Mouse (Mus musculus) midbrain, embryonic 14.5 days (tissue): ENCODE measurements at regions not wholly inside any gene's neighbourhood (a gene's known extent, or its start where the extent isn't known, plus 50 kb on each side); places are given as distances from the start of the nearest gene placed in this dataset.

ENCODE experiments used
- ATAC-seq: fragments of 200-750 bp; cut with Nextera tagmentation; 2 replicates; pipeline ENCODE4 v1.8.0; 2017; ENCODE audit warnings: moderate number of reproducible peaks, moderate library complexity; ENCODE audit not compliant: low FRiP score, low TSS enrichment
- DNase-seq: peaks from one replicate; pipeline ENCODE4 v3.0.0-alpha.2; 2015
- H3K27ac ChIP-seq: fragments of 300-500 bp; sonication (generic); replicated peaks from 2 replicates; pipeline ENCODE4 v1.5.1; 2014; ENCODE audit warnings: mild to moderate bottlenecking, low read depth, low read length, moderate library complexity
- H3K27me3 ChIP-seq: fragments of 300-500 bp; sonication (generic); 2 replicates; pipeline ENCODE4 v1.6.1; 2014; ENCODE audit warnings: low read length, control low read depth, mixed read lengths; ENCODE audit not compliant: control insufficient read depth, insufficient read depth
- H3K36me3 ChIP-seq: fragments of 300-500 bp; sonication (generic); 2 replicates; pipeline ENCODE4 v1.6.1; 2014; ENCODE audit warnings: low read length, control low read depth; ENCODE audit not compliant: control insufficient read depth, insufficient read depth
- H3K4me1 ChIP-seq: fragments of 300-500 bp; sonication (generic); 2 replicates; pipeline ENCODE4 v1.6.1; 2014; ENCODE audit warnings: mild to moderate bottlenecking, antibody characterized with exemption, low read length, control low read depth; ENCODE audit not compliant: control insufficient read depth, insufficient read depth
- H3K4me2 ChIP-seq: fragments of 300-500 bp; sonication (generic); 2 replicates; pipeline ENCODE4 v1.6.1; 2014; ENCODE audit warnings: mild to moderate bottlenecking, low read length, moderate library complexity
- H3K4me3 ChIP-seq: fragments of 300-500 bp; sonication (generic); replicated peaks from 2 replicates; pipeline ENCODE4 v1.5.1; 2014; ENCODE audit warnings: low read depth, low read length
- H3K9ac ChIP-seq: fragments of 300-500 bp; sonication (generic); replicated peaks from 2 replicates; pipeline ENCODE4 v1.6.1; 2014; ENCODE audit warnings: mild to moderate bottlenecking, low read length, moderate library complexity
- H3K9me3 ChIP-seq: fragments of 300-500 bp; sonication (generic); 2 replicates; pipeline ENCODE4 v1.6.1; 2016; ENCODE audit warnings: low read length, control low read depth, mixed read lengths; ENCODE audit not compliant: control insufficient read depth
- WGBS: fragments of 180-500 bp; shearing (Covaris S2); extraction: QIAGEN DNeasy Blood & Tissue Kit; methylation state at CpG from one replicate; pipeline ENCODE4 v1.1.7; 2014; 5-methylcytosine and 5-hydroxymethylcytosine counted together

- no peak overlapping the region for H3K9ac ChIP-seq
- no peaks in the 10 kb centered on the region for H3K36me3 ChIP-seq
- ATAC-seq (no peak), DNase-seq (no peak)
- no peaks in the 10 kb centered on the region for H3K4me1 ChIP-seq
- H3K27me3 ChIP-seq = no peaks in the 10 kb centered on the region
- WGBS = 77% methylated on average over 4 of the region's 4 CpGs
- no peak overlapping the region for H3K4me2 ChIP-seq
- no peaks in the 10 kb centered on the region for H3K9me3 ChIP-seq
- no peak overlapping the region for H3K4me3 ChIP-seq
- no peak overlapping the region for H3K27ac ChIP-seq
Measured at GRCm38 (mm10) chr8:127704406-127704805, 640.7 kb downstream of the Pard3 start.

- Histone ChIP-seq H3K4me3 (no peak overlapping the region), H3K9me3 (no peaks in the 10 kb centered on the region), H3K4me1 (no peaks in the 10 kb centered on the region), H3K27ac (no peak overlapping the region; the same call in 1 of the 2 replicates), H3K36me3 (no peaks in the 10 kb centered on the region), H3K4me2 (no peak overlapping the region), H3K27me3 (no peaks in the 10 kb centered on the region), H3K9ac (no peak overlapping the region)
- DNase-seq (peak; percentile 69), ATAC-seq (peak; percentile 50; the same call in 1 of the 2 replicates)
- 37% methylated on average over 16 of the region's 16 CpGs for WGBS
Measured at GRCm38 (mm10) chr8:127706051-127706835, 642.5 kb downstream of the Pard3 start.

- Histone ChIP-seq H3K4me3 (no peak overlapping the region), H3K27me3 (no peaks in the 10 kb centered on the region), H3K4me2 (no peak overlapping the region), H3K27ac (no peak overlapping the region), H3K9ac (no peak overlapping the region), H3K4me1 (no peaks in the 10 kb centered on the region), H3K36me3 (no peaks in the 10 kb centered on the region), H3K9me3 (no peaks in the 10 kb centered on the region)
- 93% methylated on average over 5 of the region's 5 CpGs for WGBS
- DNase-seq (no peak), ATAC-seq (no peak)
Measured at GRCm38 (mm10) chr8:127709439-127709838, 645.7 kb downstream of the Pard3 start.

- no peak for ATAC-seq
- Histone ChIP-seq H3K4me1 (no peaks in the 10 kb centered on the region), H3K9me3 (no peaks in the 10 kb centered on the region), H3K9ac (no peak overlapping the region), H3K27me3 (no peaks in the 10 kb centered on the region), H3K27ac (no peak overlapping the region), H3K4me3 (no peak overlapping the region), H3K36me3 (no peaks in the 10 kb centered on the region), H3K4me2 (no peak overlapping the region)
- WGBS = 88% methylated on average over 1 of the region's 1 CpGs
- DNase-seq = no peak
Measured at GRCm38 (mm10) chr8:127715097-127715496, 643.3 kb upstream of the Nrp1 start.

GRCm38 (mm10) chr8:127717969-127718368 lies 640.4 kb upstream of the Nrp1 start:
- Histone ChIP-seq H3K4me1 (no peaks in the 10 kb centered on the region), H3K36me3 (no peaks in the 10 kb centered on the region), H3K27me3 (no peaks in the 10 kb centered on the region), H3K4me3 (no peak overlapping the region), H3K9ac (no peak overlapping the region), H3K9me3 (no peaks in the 10 kb centered on the region), H3K4me2 (no peak overlapping the region), H3K27ac (no peak overlapping the region)
- ATAC-seq = no peak
- DNase-seq = no peak

- no peak for ATAC-seq
- Histone ChIP-seq H3K4me3 (no peak overlapping the region), H3K27me3 (no peaks in the 10 kb centered on the region), H3K9ac (no peak overlapping the region), H3K9me3 (no peaks in the 10 kb centered on the region), H3K4me1 (no peaks in the 10 kb centered on the region), H3K4me2 (no peak overlapping the region), H3K36me3 (no peaks in the 10 kb centered on the region), H3K27ac (no peak overlapping the region)
- 34% methylated on average over 6 of the region's 6 CpGs for WGBS
- DNase-seq = no peak
Measured at GRCm38 (mm10) chr8:127719881-127720280, 638.5 kb upstream of the Nrp1 start.

- 33% methylated on average over 6 of the region's 6 CpGs for WGBS
- Histone ChIP-seq H3K4me1 (no peaks in the 10 kb centered on the region), H3K27me3 (no peaks in the 10 kb centered on the region), H3K4me3 (no peak overlapping the region), H3K9me3 (no peaks in the 10 kb centered on the region), H3K36me3 (no peaks in the 10 kb centered on the region), H3K27ac (no peak overlapping the region), H3K4me2 (no peak overlapping the region), H3K9ac (no peak overlapping the region)
- ATAC-seq (no peak), DNase-seq (peak; percentile 47)
Measured at GRCm38 (mm10) chr8:127720593-127721290, 637.7 kb upstream of the Nrp1 start.

- WGBS = 8% methylated on average over 1 of the region's 1 CpGs
- Histone ChIP-seq H3K27ac (no peak overlapping the region), H3K4me1 (no peaks in the 10 kb centered on the region), H3K4me3 (no peak overlapping the region), H3K4me2 (no peak overlapping the region), H3K9me3 (no peaks in the 10 kb centered on the region), H3K9ac (no peak overlapping the region), H3K27me3 (no peaks in the 10 kb centered on the region), H3K36me3 (no peaks in the 10 kb centered on the region)
- DNase-seq (no peak), ATAC-seq (no peak)
Measured at GRCm38 (mm10) chr8:127721624-127722023, 636.8 kb upstream of the Nrp1 start.

- Histone ChIP-seq H3K27ac (no peak overlapping the region), H3K9me3 (no peaks in the 10 kb centered on the region)
- DNase-seq = peak; percentile 23
Measured at GRCm38 (mm10) chr8:127734059-127734458, 624.3 kb upstream of the Nrp1 start.

More at GRCm38 (mm10) chr8:127734059-127734458, 624.3 kb upstream of the Nrp1 start:
- ATAC-seq = no peak
- Histone ChIP-seq H3K4me2 (no peak overlapping the region), H3K9ac (no peak overlapping the region), H3K36me3 (no peaks in the 10 kb centered on the region), H3K4me1 (no peaks in the 10 kb centered on the region), H3K4me3 (no peak overlapping the region), H3K27me3 (no peaks in the 10 kb centered on the region)
- WGBS = 94% methylated on average over 3 of the region's 3 CpGs
